Mouse (Mus musculus): ENCODE measurements around the gene Lrrc55. TPM values are rescaled to one million over a fixed set of nuclear protein-coding genes. Genes with fewer than 3 reads are reported as not detected.

Lrrc55 gene
- polyA plus RNA-seq, 1 experiment from 2014 or later = 0.33 TPM

GRCm38 (mm10) chr2:85157382-85157781 lies 39.6 kb downstream of the Lrrc55 start:
- H3K4me2 ChIP-seq = no peak overlapping the region
- peaks cover 4% of the 10 kb centered on the region; the same call in 1 of the 2 replicates for H3K4me1 ChIP-seq (ENCODE audit: insufficient read depth)
- no peak for DNase-seq
- ATAC-seq (ENCODE audit: insufficient read depth) = no peak
- no peak for TF ChIP-seq CTCF (IDR thresholded peaks at IDR 0.05; ENCODE audit: low read depth)
- H3K36me3 ChIP-seq (ENCODE audit: insufficient read depth) = no peaks in the 10 kb centered on the region
- WGBS = 89% methylated on average over 3 of the region's 3 CpGs
- H3K9ac ChIP-seq = no peak overlapping the region
- no peaks in the 10 kb centered on the region for H3K9me3 ChIP-seq (ENCODE audit: low read depth, low read length)
- no peak overlapping the region for H3K4me3 ChIP-seq (ENCODE audit: low read depth, low read length)
- H3K27me3 ChIP-seq (ENCODE audit: insufficient read depth, low read length) = no peaks in the 10 kb centered on the region
- no peak overlapping the region for H3K27ac ChIP-seq (ENCODE audit: low read depth)

- TF ChIP-seq CTCF (IDR thresholded peaks at IDR 0.05; ENCODE audit: low read depth) = no peak
- DNase-seq (no peak), ATAC-seq (ENCODE audit: insufficient read depth) (no peak)
- Histone ChIP-seq H3K4me3 (ENCODE audit: low read depth, low read length) (no peak overlapping the region), H3K4me2 (no peak overlapping the region), H3K9me3 (ENCODE audit: low read depth, low read length) (no peaks in the 10 kb centered on the region), H3K27ac (ENCODE audit: low read depth) (no peak overlapping the region), H3K4me1 (ENCODE audit: insufficient read depth) (peaks cover 4% of the 10 kb centered on the region; the same call in 1 of the 2 replicates), H3K36me3 (ENCODE audit: insufficient read depth) (no peaks in the 10 kb centered on the region), H3K27me3 (ENCODE audit: insufficient read depth, low read length) (no peaks in the 10 kb centered on the region), H3K9ac (no peak overlapping the region)
- 79% methylated on average over 5 of the region's 5 CpGs for WGBS
Measured at GRCm38 (mm10) chr2:85156136-85156535, 40.9 kb downstream of the Lrrc55 start.

GRCm38 (mm10) chr2:85155334-85155733 lies 41.7 kb downstream of the Lrrc55 start:
- Histone ChIP-seq H3K9me3 (ENCODE audit: low read depth, low read length) (no peaks in the 10 kb centered on the region), H3K4me2 (no peak overlapping the region), H3K9ac (no peak overlapping the region), H3K27ac (ENCODE audit: low read depth) (no peak overlapping the region), H3K4me1 (ENCODE audit: insufficient read depth) (no peaks in the 10 kb centered on the region), H3K4me3 (ENCODE audit: low read depth, low read length) (no peak overlapping the region), H3K27me3 (ENCODE audit: insufficient read depth, low read length) (no peaks in the 10 kb centered on the region), H3K36me3 (ENCODE audit: insufficient read depth) (no peaks in the 10 kb centered on the region)
- no peak for TF ChIP-seq CTCF (IDR thresholded peaks at IDR 0.05; ENCODE audit: low read depth)
- no peak for ATAC-seq (ENCODE audit: insufficient read depth)
- DNase-seq = no peak
- WGBS = 73% methylated on average over 9 of the region's 9 CpGs

GRCm38 (mm10) chr2:85151233-85151632 lies 45.8 kb downstream of the Lrrc55 start:
- Histone ChIP-seq H3K9me3 (ENCODE audit: low read depth, low read length) (no peaks in the 10 kb centered on the region), H3K27me3 (ENCODE audit: insufficient read depth, low read length) (no peaks in the 10 kb centered on the region), H3K36me3 (ENCODE audit: insufficient read depth) (no peaks in the 10 kb centered on the region), H3K4me1 (ENCODE audit: insufficient read depth) (no peaks in the 10 kb centered on the region), H3K4me2 (no peak overlapping the region), H3K4me3 (ENCODE audit: low read depth, low read length) (no peak overlapping the region), H3K27ac (ENCODE audit: low read depth) (no peak overlapping the region), H3K9ac (no peak overlapping the region)
- 89% methylated on average over 2 of the region's 2 CpGs for WGBS
- no peak for DNase-seq
- no peak for ATAC-seq (ENCODE audit: insufficient read depth)
- no peak for TF ChIP-seq CTCF (IDR thresholded peaks at IDR 0.05; ENCODE audit: low read depth)

GRCm38 (mm10) chr2:85150373-85150772 lies 46.6 kb downstream of the Lrrc55 start:
- ATAC-seq (ENCODE audit: insufficient read depth) = no peak
- Histone ChIP-seq H3K9ac (no peak overlapping the region), H3K27me3 (ENCODE audit: insufficient read depth, low read length) (no peaks in the 10 kb centered on the region), H3K9me3 (ENCODE audit: low read depth, low read length) (no peaks in the 10 kb centered on the region), H3K4me2 (no peak overlapping the region), H3K27ac (ENCODE audit: low read depth) (no peak overlapping the region), H3K4me3 (ENCODE audit: low read depth, low read length) (no peak overlapping the region), H3K36me3 (ENCODE audit: insufficient read depth) (no peaks in the 10 kb centered on the region), H3K4me1 (ENCODE audit: insufficient read depth) (no peaks in the 10 kb centered on the region)
- no peak for DNase-seq
- no peak for TF ChIP-seq CTCF (IDR thresholded peaks at IDR 0.05; ENCODE audit: low read depth)
- 59% methylated on average over 1 of the region's 1 CpGs for WGBS

GRCm38 (mm10) chr2:85147481-85147880 lies 49.5 kb downstream of the Lrrc55 start:
- TF ChIP-seq CTCF (IDR thresholded peaks at IDR 0.05; ENCODE audit: low read depth) = no peak
- no peak for ATAC-seq (ENCODE audit: insufficient read depth)

GRCm38 (mm10) chr2:85145346-85145745 lies 51.7 kb downstream of the Lrrc55 start:
- no peak overlapping the region for H3K4me2 ChIP-seq
- WGBS = 74% methylated on average over 3 of the region's 3 CpGs
- no peak for DNase-seq
- no peaks in the 10 kb centered on the region for H3K4me1 ChIP-seq (ENCODE audit: insufficient read depth)
- no peaks in the 10 kb centered on the region for H3K9me3 ChIP-seq (ENCODE audit: low read depth, low read length)
- no peaks in the 10 kb centered on the region for H3K27me3 ChIP-seq (ENCODE audit: insufficient read depth, low read length)
- no peak overlapping the region for H3K27ac ChIP-seq (ENCODE audit: low read depth)
- no peaks in the 10 kb centered on the region for H3K36me3 ChIP-seq (ENCODE audit: insufficient read depth)
- ATAC-seq (ENCODE audit: insufficient read depth) = no peak
- no peak overlapping the region for H3K9ac ChIP-seq
- no peak for TF ChIP-seq CTCF (IDR thresholded peaks at IDR 0.05; ENCODE audit: low read depth)
- no peak overlapping the region for H3K4me3 ChIP-seq (ENCODE audit: low read depth, low read length)

More at GRCm38 (mm10) chr2:85147481-85147880, 49.5 kb downstream of the Lrrc55 start:
- no peaks in the 10 kb centered on the region for H3K9me3 ChIP-seq (ENCODE audit: low read depth, low read length)
- no peaks in the 10 kb centered on the region for H3K36me3 ChIP-seq (ENCODE audit: insufficient read depth)
- WGBS = 56% methylated on average over 2 of the region's 2 CpGs
- H3K27me3 ChIP-seq (ENCODE audit: insufficient read depth, low read length) = no peaks in the 10 kb centered on the region
- DNase-seq = no peak
- no peaks in the 10 kb centered on the region for H3K4me1 ChIP-seq (ENCODE audit: insufficient read depth)
- H3K4me3 ChIP-seq (ENCODE audit: low read depth, low read length) = no peak overlapping the region
- no peak overlapping the region for H3K4me2 ChIP-seq
- H3K9ac ChIP-seq = no peak overlapping the region
- H3K27ac ChIP-seq (ENCODE audit: low read depth) = no peak overlapping the region

- ATAC-seq (ENCODE audit: insufficient read depth) (no peak), DNase-seq (no peak)
- 84% methylated on average over 2 of the region's 2 CpGs for WGBS
- no peaks in the 10 kb centered on the region for H3K4me1 ChIP-seq (ENCODE audit: insufficient read depth)
- H3K9me3 ChIP-seq (ENCODE audit: low read depth, low read length) = no peaks in the 10 kb centered on the region
- no peaks in the 10 kb centered on the region for H3K27me3 ChIP-seq (ENCODE audit: insufficient read depth, low read length)
- H3K9ac ChIP-seq = no peak overlapping the region
- no peak for TF ChIP-seq CTCF (IDR thresholded peaks at IDR 0.05; ENCODE audit: low read depth)
- no peaks in the 10 kb centered on the region for H3K36me3 ChIP-seq (ENCODE audit: insufficient read depth)
- H3K4me2 ChIP-seq = no peak overlapping the region
- no peak overlapping the region for H3K4me3 ChIP-seq (ENCODE audit: low read depth, low read length)
- H3K27ac ChIP-seq (ENCODE audit: low read depth) = no peak overlapping the region
Measured at GRCm38 (mm10) chr2:85144908-85145307, 52.1 kb downstream of the Lrrc55 start.
